Mouse (Mus musculus) G1E (cell line): Measurements from ENCODE around the gene Slc13a2. TPM values are rescaled to one million over a fixed set of nuclear protein-coding genes. Genes with fewer than 3 reads are reported as not detected.

Experiments
- ATAC-seq: 2 replicates; pipeline ENCODE4 v1.8.0; 2016; ENCODE audit warnings: mild to moderate bottlenecking; ENCODE audit not compliant: insufficient number of reproducible peaks, poor library complexity, low FRiP score, severe bottlenecking; ENCODE audit errors: extremely low read depth
- DNase-seq: peaks from one replicate; pipeline ENCODE4 v3.0.0; 2012; ENCODE audit warnings: low spot score
- H3K27me3 ChIP-seq: 2 replicates; pipeline ENCODE4 v1.6.1; 2012; ENCODE audit warnings: mild to moderate bottlenecking, low read length, inconsistent platforms; ENCODE audit not compliant: insufficient read depth
- H3K36me3 ChIP-seq: replicated peaks from 2 replicates; pipeline ENCODE3; 2012; ENCODE audit warnings: mild to moderate bottlenecking, inconsistent platforms
- H3K4me1 ChIP-seq: 2 replicates; pipeline ENCODE4 v1.6.1; 2012; ENCODE audit warnings: low read depth, low read length, inconsistent platforms, mixed read lengths; ENCODE audit not compliant: insufficient read depth
- H3K4me3 ChIP-seq: 2 replicates; pipeline ENCODE4 v1.5.1; 2012; ENCODE audit warnings: low read depth, mild to moderate bottlenecking, inconsistent platforms, low read length, moderate library complexity, mixed read lengths
- H3K9me3 ChIP-seq: replicated peaks from 2 replicates; pipeline ENCODE4 v1.6.1; 2012; ENCODE audit warnings: inconsistent platforms
- CTCF ChIP-seq: IDR thresholded peaks from 2 replicates; pipeline ENCODE4 v1.5.1; 2012; ENCODE audit warnings: low read depth, low read length, inconsistent platforms, mixed read lengths
- GATA1 ChIP-seq: IDR thresholded peaks from 2 replicates; pipeline ENCODE4 v1.6.1; 2012; ENCODE audit warnings: borderline replicate concordance, low read length, inconsistent platforms, mixed read lengths
- GATA2 ChIP-seq: IDR thresholded peaks from 2 replicates; pipeline ENCODE4 v1.6.1; 2012; ENCODE audit warnings: low read depth, low read length, inconsistent platforms, borderline replicate concordance
- POLR2AphosphoS5 ChIP-seq: IDR thresholded peaks from 2 replicates; pipeline ENCODE4 v1.6.1; 2012; ENCODE audit warnings: low read depth, low read length, inconsistent platforms; ENCODE audit not compliant: insufficient replicate concordance
- TAL1 ChIP-seq: conservative IDR thresholded peaks from 2 replicates; pipeline ENCODE4 v1.6.1; 2012; ENCODE audit warnings: low read depth, low read length, inconsistent platforms, mixed read lengths
- polyA plus RNA-seq: library from polyadenylated mRNA; stranded (reverse); fragments of >175 nt; gene quantifications from 2 replicates; pipeline ENCODE4 v1.2.3, GENCODE M21; 2012
- total RNA-seq, 2 experiments: library from RNA; stranded (forward) in 1 of 2; stranded (reverse) in 1 of 2; fragments of 200-1000 nt in 1 of 2; fragments of >200 nt in 1 of 2; fragmentation: Nextera tagmentation in 1 of 2; gene quantifications; 2 replicates each; pipeline ENCODE4 v1.2.3; 2014 to 2017

Slc13a2 gene
- total RNA-seq (2014; fragmentation: Nextera tagmentation) (not detected in 2 replicates), total RNA-seq (2017) (not detected in 2 replicates), polyA plus RNA-seq (not detected in 2 replicates)

- Histone ChIP-seq H3K4me3 (no peak within 1 kb of the TSS), H3K4me1 (peaks cover 14% of the 10 kb centered on the region), H3K36me3 (no peaks in the 10 kb centered on the region), H3K27me3 (peaks cover 71% of the 10 kb centered on the region), H3K9me3 (no peaks in the 10 kb centered on the region)
- DNase-seq (no peak), ATAC-seq (no peak)
- TF ChIP-seq CTCF: no peak
- no peak for TF ChIP-seq TAL1
- no peak for TF ChIP-seq POLR2AphosphoS5
- no peak for TF ChIP-seq GATA1
- no peak for TF ChIP-seq GATA2
Observed at GRCm38 (mm10) chr11:78422055-78422819, at the start of gene Slc13a2. Gene Slc13a2 (minus strand): TSS chr11:78422217.

DNA sequence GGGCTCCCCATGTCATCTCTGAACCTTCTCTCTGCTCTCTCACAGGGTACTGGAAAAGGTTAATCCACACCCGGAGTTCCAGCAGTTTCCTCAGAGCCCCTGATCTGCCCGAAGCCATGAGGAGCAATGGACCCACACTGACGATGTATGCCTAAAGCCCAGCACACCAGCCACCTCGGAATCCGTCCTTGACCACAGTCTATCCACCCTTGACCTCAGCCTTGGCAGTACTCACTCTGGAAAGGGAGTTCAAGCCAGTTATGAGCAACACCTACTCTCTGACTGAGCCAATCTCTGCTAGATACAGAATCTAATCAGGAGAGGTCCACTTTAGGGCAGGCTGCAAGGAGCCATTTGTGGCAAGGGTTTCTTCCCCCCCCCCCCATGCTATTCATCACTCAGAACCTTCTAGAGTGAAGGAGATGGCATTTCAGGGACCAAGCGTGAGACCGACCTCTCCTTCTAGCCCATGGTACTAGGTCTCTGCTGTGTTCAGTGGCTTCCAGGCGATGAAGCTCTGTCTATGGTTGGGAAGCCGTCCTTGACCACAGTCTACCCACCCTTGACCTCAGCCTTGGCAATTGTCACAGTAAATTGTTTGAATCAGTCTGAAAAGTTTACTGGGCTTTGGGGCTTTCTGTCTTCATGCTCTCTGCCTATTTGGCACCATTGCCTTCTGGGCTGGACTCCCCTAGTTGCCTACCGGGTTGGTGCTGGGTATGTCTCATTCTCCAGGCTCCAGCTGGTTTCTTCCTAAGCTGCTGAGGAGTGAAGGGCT lies 49.5 kb upstream of the Slc13a2 start:
- TF ChIP-seq CTCF (no peak), POLR2AphosphoS5 (no peak), TAL1 (no peak), GATA1 (no peak), GATA2 (no peak)
- Histone ChIP-seq H3K36me3 (no peaks in the 10 kb centered on the region), H3K27me3 (peaks cover 21% of the 10 kb centered on the region), H3K4me1 (no peaks in the 10 kb centered on the region), H3K9me3 (no peaks in the 10 kb centered on the region), H3K4me3 (no peak overlapping the region)
- ATAC-seq (no peak), DNase-seq (no peak)

GRCm38 (mm10) chr11:78467932-78468331 lies 45.9 kb upstream of the Slc13a2 start:
- Histone ChIP-seq H3K4me1 (peaks cover 2% of the 10 kb centered on the region), H3K36me3 (no peaks in the 10 kb centered on the region), H3K9me3 (no peaks in the 10 kb centered on the region), H3K27me3 (peaks cover 28% of the 10 kb centered on the region), H3K4me3 (no peak overlapping the region)
- DNase-seq (no peak), ATAC-seq (no peak)
- TF ChIP-seq POLR2AphosphoS5 (no peak), CTCF (no peak), GATA2 (no peak), TAL1 (no peak), GATA1 (no peak)

DNA sequence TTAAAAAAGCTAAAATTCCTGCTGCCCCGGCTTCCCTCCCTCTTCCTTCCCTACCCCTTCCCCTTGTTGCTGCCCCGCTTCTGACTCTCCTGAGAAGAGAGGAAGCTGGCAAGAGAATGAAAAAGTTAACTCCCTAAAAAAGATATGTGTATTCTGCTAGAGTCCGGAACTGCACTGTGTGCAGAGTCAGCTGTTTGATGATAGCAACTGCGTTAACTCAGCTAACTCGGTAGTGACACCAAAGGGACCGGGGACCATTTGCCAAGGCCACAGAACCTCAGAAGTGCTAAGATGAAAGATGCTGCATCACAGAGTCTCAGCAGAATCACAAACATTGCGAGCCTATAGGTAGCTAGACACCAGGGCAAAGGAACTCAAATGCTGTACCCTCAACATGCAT lies 45.5 kb upstream of the Slc13a2 start:
- Histone ChIP-seq H3K27me3 (peaks cover 28% of the 10 kb centered on the region), H3K4me1 (peaks cover 2% of the 10 kb centered on the region), H3K4me3 (no peak overlapping the region), H3K9me3 (no peaks in the 10 kb centered on the region), H3K36me3 (no peaks in the 10 kb centered on the region)
- no peak for DNase-seq
- TF ChIP-seq CTCF: no peak
- TF ChIP-seq GATA1: no peak
- no peak for TF ChIP-seq TAL1
- TF ChIP-seq GATA2: no peak
- no peak for TF ChIP-seq POLR2AphosphoS5
- ATAC-seq: no peak

- no peak for ATAC-seq
- no peak for DNase-seq
- no peaks in the 10 kb centered on the region; the same call in 1 of the 2 replicates for H3K9me3 ChIP-seq
- peaks cover 2% of the 10 kb centered on the region for H3K4me1 ChIP-seq
- H3K4me3 ChIP-seq: no peak overlapping the region
- TF ChIP-seq GATA2: no peak
- no peak for TF ChIP-seq CTCF
- TF ChIP-seq POLR2AphosphoS5: no peak
- TF ChIP-seq TAL1: no peak
- no peak for TF ChIP-seq GATA1
- peaks cover 28% of the 10 kb centered on the region for H3K27me3 ChIP-seq
- H3K36me3 ChIP-seq: no peaks in the 10 kb centered on the region
Observed at GRCm38 (mm10) chr11:78466242-78466912, 44.4 kb upstream of the Slc13a2 start.

GRCm38 (mm10) chr11:78465568-78466180 lies 43.7 kb upstream of the Slc13a2 start, which contains the start of gene Slc46a1:
Gene Slc46a1 (plus strand): TSS chr11:78465697.
- DNase-seq (no peak), ATAC-seq (no peak)
- no peaks in the 10 kb centered on the region; the same call in 1 of the 2 replicates for H3K9me3 ChIP-seq
- H3K4me3 ChIP-seq: no peak within 1 kb of the TSS
- TF ChIP-seq POLR2AphosphoS5 (no peak), TAL1 (no peak), GATA2 (no peak), GATA1 (no peak), CTCF (no peak)
- peaks cover 28% of the 10 kb centered on the region for H3K27me3 ChIP-seq
- no peaks in the 10 kb centered on the region for H3K36me3 ChIP-seq
- H3K4me1 ChIP-seq: peaks cover 2% of the 10 kb centered on the region
